Mouse (Mus musculus) cerebellum, postnatal 36 days (tissue): ENCODE results near the gene Adgrl4.

ENCODE experiments used
- DNase-seq, 2 experiments: peaks; one replicate each; pipeline ENCODE4 v3.0.0; 2021 to 2022; ENCODE audit warnings: mixed read lengths in 2 of 2

Adgrl4 gene

GRCm38 (mm10) chr3:151505606-151506005, 67.9 kb downstream of the Adgrl4 start:
- DNase-seq = no peak

- DNase-seq = no peak
These were observed 73.5 kb downstream of the Adgrl4 start for GRCm38 (mm10) chr3:151511184-151511583.

- no peak for DNase-seq
These were observed 109.5 kb downstream of the Adgrl4 start for GRCm38 (mm10) chr3:151547182-151547581.

- no peak for DNase-seq
These were observed 113.3 kb downstream of the Adgrl4 start for GRCm38 (mm10) chr3:151551002-151551401.

- no peak for DNase-seq
These were observed 118.9 kb downstream of the Adgrl4 start for GRCm38 (mm10) chr3:151556635-151557034.

- DNase-seq = no peak
These were observed 119.4 kb downstream of the Adgrl4 start for GRCm38 (mm10) chr3:151557125-151557524.

- DNase-seq = no peak
These were observed 119.9 kb downstream of the Adgrl4 start for GRCm38 (mm10) chr3:151557607-151558006.

- DNase-seq = no peak
These were observed 120.7 kb downstream of the Adgrl4 start for GRCm38 (mm10) chr3:151558374-151558773.

GRCm38 (mm10) chr3:151565664-151566621, 128.3 kb downstream of the Adgrl4 start:
- DNase-seq = peak; percentile 60 to 67

GRCm38 (mm10) chr3:151566629-151567028, 128.9 kb downstream of the Adgrl4 start:
- peak in 1 of 2 experiments; percentile 37 for DNase-seq

- no peak for DNase-seq
These were observed 129.9 kb downstream of the Adgrl4 start for GRCm38 (mm10) chr3:151567541-151567940.

GRCm38 (mm10) chr3:151572089-151572488, 134.4 kb downstream of the Adgrl4 start:
- no peak for DNase-seq

- DNase-seq = no peak
These were observed 137.6 kb downstream of the Adgrl4 start for GRCm38 (mm10) chr3:151575292-151575691.

GRCm38 (mm10) chr3:151576155-151576554, 138.5 kb downstream of the Adgrl4 start:
- DNase-seq = no peak

GRCm38 (mm10) chr3:151591904-151592303, 154.2 kb downstream of the Adgrl4 start:
- DNase-seq = no peak
